Mouse (Mus musculus) c-Kit-positive CD71-negative TER-119-negative erythroid progenitor cells, embryonic 14.5 days (primary cell): ENCODE data around the gene Ppm1j.
"Not testable (repeated sequence)": the region's sequence is repeated elsewhere in the genome, so short reads cannot be mapped to it uniquely, and the experiment has no call there.

Source experiments
- DNase-seq: peaks from one replicate; pipeline ENCODE4 v3.0.0-alpha.2; 2013; ENCODE audit warnings: low read depth

Ppm1j gene

GRCm38 (mm10) chr3:104780561-104781420, at the start of gene Ppm1j:
Gene Ppm1j, plus strand, starts transcription at chr3:104781056.
- no peak for DNase-seq

- no peak for DNase-seq
Observed at GRCm38 (mm10) chr3:104732907-104733306, 47.9 kb upstream of the Ppm1j start.

- DNase-seq = no peak
Observed at GRCm38 (mm10) chr3:104734654-104735053, 46.2 kb upstream of the Ppm1j start.

- no peak for DNase-seq
Observed at GRCm38 (mm10) chr3:104741954-104742353, 38.9 kb upstream of the Ppm1j start.

GRCm38 (mm10) chr3:104743161-104743560, 37.7 kb upstream of the Ppm1j start:
- no peak for DNase-seq

- no peak for DNase-seq
Observed at GRCm38 (mm10) chr3:104743864-104744263, 37.0 kb upstream of the Ppm1j start.

GRCm38 (mm10) chr3:104752845-104753244, 28.0 kb upstream of the Ppm1j start:
- not testable (repeated sequence) for DNase-seq

GRCm38 (mm10) chr3:104758406-104758805, 22.4 kb upstream of the Ppm1j start:
- no peak for DNase-seq

- no peak for DNase-seq
Observed at GRCm38 (mm10) chr3:104758869-104759268, 22.0 kb upstream of the Ppm1j start.

GRCm38 (mm10) chr3:104762103-104762863, 18.6 kb upstream of the Ppm1j start:
- DNase-seq = not testable (repeated sequence)

- DNase-seq = no peak
Observed at GRCm38 (mm10) chr3:104765021-104765420, 15.8 kb upstream of the Ppm1j start.

- DNase-seq = no peak
Observed at GRCm38 (mm10) chr3:104767141-104767540, 13.7 kb upstream of the Ppm1j start.

- DNase-seq = no peak
Observed at GRCm38 (mm10) chr3:104767716-104768115, 13.1 kb upstream of the Ppm1j start.

GRCm38 (mm10) chr3:104769135-104769534, 11.7 kb upstream of the Ppm1j start:
- DNase-seq = no peak

- no peak for DNase-seq
Observed at GRCm38 (mm10) chr3:104770035-104770434, 10.8 kb upstream of the Ppm1j start.

- DNase-seq = no peak
Observed at GRCm38 (mm10) chr3:104770918-104771317, 9.9 kb upstream of the Ppm1j start.

GRCm38 (mm10) chr3:104771460-104771859, 9.4 kb upstream of the Ppm1j start:
- no peak for DNase-seq

GRCm38 (mm10) chr3:104773301-104773700, 7.6 kb upstream of the Ppm1j start:
- no peak for DNase-seq

- DNase-seq = no peak
Observed at GRCm38 (mm10) chr3:104777342-104777741, 3.5 kb upstream of the Ppm1j start.

GRCm38 (mm10) chr3:104779949-104780348, 907 bp upstream of the Ppm1j start:
- no peak for DNase-seq

- DNase-seq = no peak
Observed at GRCm38 (mm10) chr3:104781471-104781903, 631 bp downstream of the Ppm1j start, which contains the start of gene Fam19a3. Gene Fam19a3, minus strand, starts transcription at chr3:104781840.

GRCm38 (mm10) chr3:104782061-104782681, 1.3 kb downstream of the Ppm1j start:
- no peak for DNase-seq
